Mouse (Mus musculus) cerebral cortex, adult 2 months (tissue): ENCODE measurements around the gene 5430403G16Rik.

Experiments used
- WGBS: fragments of 180-500 bp; shearing (Covaris S2); methylation state at CpG from one replicate; pipeline ENCODE4 v1.1.7; 2018; 5-methylcytosine and 5-hydroxymethylcytosine counted together

5430403G16Rik gene

DNA sequence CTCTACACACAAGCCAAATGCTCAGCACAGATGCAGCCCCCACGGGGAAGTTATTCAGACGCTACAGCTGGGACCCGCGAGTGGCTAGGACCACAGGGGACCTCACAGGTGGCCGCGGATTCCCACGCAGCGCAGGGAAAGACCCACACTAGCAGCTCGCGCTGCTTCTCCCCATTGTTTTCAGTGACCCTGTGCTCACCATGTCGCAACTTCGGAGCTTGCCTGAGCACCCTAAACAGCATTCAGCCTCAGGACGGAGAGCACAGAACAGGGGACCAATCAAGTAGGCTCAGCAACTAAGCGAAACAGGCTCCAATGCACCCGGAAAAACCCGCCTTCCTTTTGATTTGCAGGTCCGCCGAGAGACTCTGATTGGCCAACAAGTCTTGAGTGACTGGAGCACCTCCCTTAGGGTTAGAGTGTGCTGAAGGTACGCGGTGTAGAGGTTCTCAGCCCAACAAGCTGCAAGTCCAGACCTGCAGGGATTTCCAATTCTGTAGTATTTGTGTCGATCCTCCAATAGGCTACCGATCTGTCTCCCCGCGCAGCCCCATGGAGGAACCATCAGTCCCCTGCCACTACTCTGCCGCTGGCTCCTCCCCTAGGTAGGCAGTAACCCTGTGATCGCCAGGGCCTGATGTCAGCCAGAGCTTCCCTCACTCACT, at the start of gene 5430403G16Rik:
TSS of gene 5430403G16Rik (minus strand) at position 505 of the 665 bp plus-strand sequence.
- WGBS: under 1% methylated on average over 26 of the region's 26 CpGs

DNA sequence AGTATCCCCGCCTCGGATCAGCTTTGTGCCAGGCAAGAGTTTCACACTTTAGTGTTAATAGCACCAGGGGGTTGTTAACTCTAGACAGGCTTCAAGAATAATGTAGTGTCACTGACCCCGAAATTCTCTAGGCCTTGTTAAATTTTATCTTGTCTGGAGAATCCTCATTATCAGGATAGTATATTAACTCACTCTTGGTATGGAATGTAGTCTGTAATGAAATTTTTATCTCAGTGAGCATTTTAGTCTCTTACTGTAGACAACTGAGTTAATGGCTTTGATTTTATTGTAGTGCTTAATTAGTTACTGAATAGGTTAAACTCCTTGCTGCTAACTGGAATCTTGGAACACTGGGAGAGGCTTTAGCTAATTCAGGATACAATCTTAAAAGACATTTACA, 26.5 kb upstream of the 5430403G16Rik start:
- WGBS: 79% methylated on average over 3 of the region's 3 CpGs

DNA sequence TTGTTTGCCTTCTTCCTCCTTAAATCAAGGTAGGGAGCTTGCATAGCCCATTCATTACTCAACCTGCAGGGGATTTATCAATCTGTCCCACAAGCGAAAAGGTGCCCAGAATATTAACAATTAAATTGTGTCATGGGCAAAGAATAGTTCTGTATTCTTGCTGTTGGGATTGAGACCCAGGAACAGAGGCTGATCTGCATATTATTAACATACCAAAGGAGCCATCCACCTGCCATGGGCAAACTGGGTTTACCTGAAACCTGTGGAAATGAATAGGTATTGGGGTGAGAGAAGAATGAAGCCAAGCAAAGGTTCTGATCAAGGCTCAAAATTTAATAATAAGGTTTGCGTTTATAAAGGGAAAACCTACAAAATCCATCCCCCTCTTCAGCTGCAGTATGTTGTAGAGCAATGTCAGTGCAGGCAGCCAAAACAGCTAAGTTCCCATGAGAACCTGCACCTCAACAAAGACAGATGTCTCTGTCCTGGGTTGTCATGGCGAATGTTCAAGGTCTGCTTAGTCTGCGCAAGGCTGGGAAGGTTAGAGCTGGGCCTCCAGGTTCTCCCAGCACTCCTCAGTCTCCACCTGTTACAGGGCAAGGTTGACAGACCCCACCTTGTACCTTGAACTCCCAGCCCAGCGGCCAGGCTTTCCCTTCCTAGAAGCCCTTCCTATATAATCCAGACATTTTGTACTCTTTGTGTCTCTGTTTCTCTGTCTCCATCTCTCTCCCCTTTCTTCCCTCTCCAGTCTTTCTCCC, 544 bp upstream of the 5430403G16Rik start:
- WGBS: 68% methylated on average over 5 of the region's 5 CpGs

DNA sequence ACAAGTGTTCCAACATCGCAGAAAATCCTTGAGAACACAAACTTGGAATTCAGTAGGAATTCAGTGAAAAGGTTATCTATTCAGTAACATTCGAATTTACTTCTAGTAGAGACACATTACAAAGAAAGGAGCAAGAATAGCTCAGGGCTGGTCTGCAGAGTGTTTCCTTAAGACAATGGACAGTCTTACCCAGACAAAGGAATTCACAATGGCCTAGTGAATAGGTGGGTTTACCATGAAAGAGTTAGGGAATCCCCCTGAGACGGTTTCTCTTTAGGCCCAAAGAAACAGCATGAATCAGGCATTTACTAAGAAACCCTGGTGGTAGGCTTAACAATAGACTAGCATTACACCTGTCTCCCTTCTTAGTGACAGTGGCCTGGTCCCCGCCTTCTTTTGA, 7.9 kb downstream of the 5430403G16Rik start:
- 69% methylated on average over 4 of the region's 4 CpGs for WGBS
